Mouse (Mus musculus) stomach, postnatal 0 days (tissue): Measurements from ENCODE around the gene Crybb2.

Experiments used
- CTCF ChIP-seq: IDR thresholded peaks from 2 replicates; pipeline ENCODE4 v1.5.1; 2016; ENCODE audit warnings: antibody characterized with exemption, low read depth, mild to moderate bottlenecking, moderate library complexity
- EP300 ChIP-seq: optimal IDR thresholded peaks from 2 replicates; pipeline ENCODE3; 2016; ENCODE audit warnings: antibody characterized with exemption

DNA sequence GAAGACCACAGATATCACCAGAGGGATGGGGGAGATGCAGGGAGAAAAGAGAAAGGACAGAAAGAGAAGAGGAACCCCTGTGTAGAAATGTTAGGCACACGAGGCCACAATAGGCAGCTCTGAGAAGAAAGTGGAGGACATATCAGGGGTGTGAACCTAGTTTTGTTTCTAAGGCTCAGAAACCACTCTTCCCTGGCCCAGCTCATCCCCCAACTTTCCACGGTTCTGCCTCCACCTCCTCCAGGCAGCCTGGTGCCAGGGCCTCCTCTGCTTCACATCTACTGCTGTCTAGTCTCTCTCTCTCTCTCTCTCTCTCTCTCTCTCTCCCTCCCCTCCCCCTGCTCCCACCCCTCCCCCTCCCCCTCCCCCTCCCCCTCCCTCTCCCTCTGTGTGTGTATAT lies 61.4 kb downstream of the Crybb2 start:
- TF ChIP-seq CTCF: no peak
- no peak for TF ChIP-seq EP300
